Mouse (Mus musculus): ENCODE data around the gene Srsf1.

DNA sequence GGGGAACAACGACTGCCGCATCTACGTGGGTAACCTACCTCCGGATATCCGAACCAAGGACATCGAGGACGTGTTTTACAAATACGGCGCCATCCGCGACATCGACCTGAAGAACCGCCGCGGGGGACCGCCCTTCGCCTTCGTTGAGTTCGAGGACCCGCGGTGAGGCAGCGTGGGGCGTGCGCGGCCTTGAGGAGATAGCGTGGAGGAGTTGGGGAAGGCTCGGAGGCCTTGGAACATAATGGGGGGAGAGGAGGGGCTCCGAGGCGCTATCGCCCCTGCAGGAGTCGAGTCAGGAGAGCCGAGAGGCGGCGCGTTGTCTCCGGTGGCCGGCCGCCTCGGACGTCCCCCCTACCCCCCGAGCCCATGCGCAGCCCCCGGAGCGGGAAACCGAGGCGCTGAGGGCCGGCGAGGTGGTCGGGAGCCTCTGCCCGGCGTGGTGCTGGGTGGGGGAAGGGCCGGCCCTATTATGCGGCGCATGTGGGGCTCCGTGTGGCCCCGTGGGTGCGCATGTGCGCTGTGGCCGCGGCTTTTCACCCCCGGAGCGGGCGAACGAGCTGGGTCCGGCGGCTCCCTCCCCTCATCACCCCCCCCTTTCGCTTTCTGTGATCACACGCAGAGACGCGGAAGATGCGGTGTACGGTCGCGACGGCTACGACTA, 828 bp downstream of the Srsf1 start:
- TF ChIP-seq CTCF (IDR thresholded peaks at IDR 0.05), result no peak; the same call in 1 of the 2 replicates
- no peak for TF ChIP-seq EP300 (IDR thresholded peaks at IDR 0.05)
